Mouse (Mus musculus): ENCODE results near the gene Zbtb22. TPM values are rescaled to one million over a fixed set of nuclear protein-coding genes. Genes with fewer than 3 reads are reported as not detected.

The Zbtb22 gene
- polyA plus RNA-seq, 1 experiment from 2014 or later, result 23.5 TPM

DNA sequence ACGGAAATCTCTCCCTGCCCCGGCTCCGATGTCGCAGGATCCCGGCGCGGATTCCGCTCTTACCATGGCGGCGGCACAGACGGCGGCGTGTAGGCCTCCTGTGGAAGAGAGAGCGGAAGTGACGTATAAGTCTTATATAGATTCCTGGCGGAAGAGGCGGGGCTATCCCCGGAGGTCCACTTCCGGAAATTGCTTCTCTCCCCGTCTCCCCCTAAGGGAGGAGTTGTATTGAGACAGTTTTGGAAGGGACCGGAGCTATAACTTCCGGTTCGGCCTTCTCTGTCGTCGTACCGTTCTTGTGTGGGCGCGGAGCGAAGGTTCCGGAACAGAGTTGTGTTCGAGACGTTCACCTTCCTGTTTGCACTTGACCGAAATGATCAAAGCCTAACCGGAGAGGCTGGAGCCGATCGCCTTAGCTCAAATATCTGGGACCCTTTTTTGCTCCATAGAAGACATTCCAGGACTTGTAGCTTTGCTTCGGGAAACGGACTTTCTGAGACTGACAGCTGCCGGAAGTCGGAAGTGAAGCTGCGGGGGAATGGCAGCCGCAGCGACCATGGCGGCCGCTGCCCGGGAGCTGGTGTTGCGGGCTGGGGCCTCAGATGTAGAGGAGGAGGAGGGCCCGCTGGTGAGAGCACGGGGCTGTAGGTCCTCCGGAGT lies 40.0 kb downstream of the Zbtb22 start, which contains the start of the genes Vps52 and Rps18:
Vps52 (plus strand) TSS at position 258 of the 660 bp plus-strand sequence.
Rps18 (minus strand) TSS at position 447 of the 660 bp plus-strand sequence.
- H3K4me1 ChIP-seq, result peaks cover 55% of the 10 kb centered on the region
- DNase-seq (ENCODE audit: low spot score), result peak; percentile 95
- H3K36me3 ChIP-seq, result peaks cover 66% of the 10 kb centered on the region
- peak within 1 kb of the TSS; percentile 98 for H3K27ac ChIP-seq (replicated peaks)
- H3K9me3 ChIP-seq (replicated peaks), result no peaks in the 10 kb centered on the region
- WGBS, result under 1% methylated on average over 50 of the region's 50 CpGs
- H3K4me3 ChIP-seq, result peak within 1 kb of the TSS; percentile 99
- H3K27me3 ChIP-seq (ENCODE audit: low read depth, poor library complexity, severe bottlenecking), result no peaks in the 10 kb centered on the region

DNA sequence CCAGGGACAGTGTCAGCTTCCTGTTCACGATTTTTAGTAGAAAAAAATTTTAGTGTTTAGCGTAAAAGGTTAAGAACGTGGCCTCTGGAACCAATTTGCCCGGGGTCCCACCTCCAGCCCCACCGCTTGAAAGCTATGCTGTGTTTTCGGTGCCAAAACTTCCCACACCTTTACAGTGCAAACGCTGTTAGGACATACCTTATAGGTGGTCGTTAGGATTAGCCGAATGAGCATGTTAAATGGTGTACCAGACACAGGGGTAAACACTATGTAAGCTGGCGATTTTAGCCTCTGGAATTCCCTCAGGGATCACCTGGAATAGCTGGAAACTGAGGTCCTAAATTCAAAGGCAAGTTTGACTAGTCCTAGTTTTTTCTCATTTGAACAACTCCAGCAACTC lies 40.6 kb downstream of the Zbtb22 start:
- peak overlapping the region; percentile 99 for H3K4me3 ChIP-seq
- H3K27ac ChIP-seq (replicated peaks), result peak overlapping the region; percentile 98
- 10% methylated on average over 10 of the region's 10 CpGs for WGBS
- peaks cover 71% of the 10 kb centered on the region for H3K36me3 ChIP-seq
- peaks cover 48% of the 10 kb centered on the region for H3K4me1 ChIP-seq
- no peak for DNase-seq (ENCODE audit: low spot score)
- no peaks in the 10 kb centered on the region for H3K27me3 ChIP-seq (ENCODE audit: low read depth, poor library complexity, severe bottlenecking)
- H3K9me3 ChIP-seq (replicated peaks), result no peaks in the 10 kb centered on the region

DNA sequence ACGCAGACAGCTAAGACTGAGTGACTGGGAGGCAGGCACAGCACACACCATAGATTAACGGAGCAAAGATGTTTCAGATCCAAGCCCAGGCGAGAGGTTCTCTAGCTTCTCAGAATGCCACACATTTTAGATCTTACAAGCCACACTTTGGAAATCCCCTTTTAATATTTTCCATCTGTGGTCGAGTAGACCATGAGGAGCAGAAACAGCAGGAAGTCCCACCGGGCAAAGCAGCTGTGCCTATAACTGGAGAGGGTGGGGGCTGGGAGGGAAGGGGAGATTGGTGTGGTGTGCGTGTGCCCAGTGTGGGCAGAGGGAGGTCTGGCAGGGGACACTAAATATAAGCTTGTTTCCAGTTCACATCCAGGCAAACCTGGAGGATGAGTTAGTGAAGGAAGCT lies 41.8 kb downstream of the Zbtb22 start:
- Histone ChIP-seq H3K4me3 (peak overlapping the region; percentile 29; the same call in 1 of the 2 replicates), H3K27me3 (ENCODE audit: low read depth, poor library complexity, severe bottlenecking) (no peaks in the 10 kb centered on the region), H3K9me3 (replicated peaks) (no peaks in the 10 kb centered on the region), H3K36me3 (peaks cover 71% of the 10 kb centered on the region), H3K27ac (replicated peaks) (no peak overlapping the region), H3K4me1 (peaks cover 37% of the 10 kb centered on the region)
- 87% methylated on average over 6 of the region's 6 CpGs for WGBS
- DNase-seq (ENCODE audit: low spot score), result no peak

DNA sequence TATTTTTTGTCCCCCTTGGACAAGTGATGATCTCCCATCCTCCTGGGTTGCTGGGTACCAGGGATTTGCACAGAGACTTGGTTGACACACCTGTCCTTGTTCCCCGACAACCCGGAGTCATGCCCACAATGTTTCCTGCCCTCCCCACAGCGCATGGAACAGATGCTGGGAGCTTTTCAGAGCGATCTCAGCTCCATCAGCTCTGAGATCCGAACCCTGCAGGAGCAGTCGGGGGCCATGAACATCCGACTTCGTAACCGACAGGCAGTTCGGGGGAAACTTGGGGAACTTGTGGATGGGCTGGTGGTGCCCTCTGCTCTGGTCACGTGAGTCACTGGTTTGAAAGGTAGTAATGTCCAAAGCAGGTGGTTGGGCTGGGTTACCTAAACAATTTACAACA lies 42.7 kb downstream of the Zbtb22 start:
- Histone ChIP-seq H3K4me3 (no peak overlapping the region), H3K9me3 (replicated peaks) (no peaks in the 10 kb centered on the region), H3K27ac (replicated peaks) (no peak overlapping the region), H3K4me1 (peaks cover 27% of the 10 kb centered on the region), H3K36me3 (peaks cover 71% of the 10 kb centered on the region), H3K27me3 (ENCODE audit: low read depth, poor library complexity, severe bottlenecking) (no peaks in the 10 kb centered on the region)
- whole genome bisulfite sequencing, result 95% methylated on average over 11 of the region's 11 CpGs
- no peak for DNase-seq (ENCODE audit: low spot score)

DNA sequence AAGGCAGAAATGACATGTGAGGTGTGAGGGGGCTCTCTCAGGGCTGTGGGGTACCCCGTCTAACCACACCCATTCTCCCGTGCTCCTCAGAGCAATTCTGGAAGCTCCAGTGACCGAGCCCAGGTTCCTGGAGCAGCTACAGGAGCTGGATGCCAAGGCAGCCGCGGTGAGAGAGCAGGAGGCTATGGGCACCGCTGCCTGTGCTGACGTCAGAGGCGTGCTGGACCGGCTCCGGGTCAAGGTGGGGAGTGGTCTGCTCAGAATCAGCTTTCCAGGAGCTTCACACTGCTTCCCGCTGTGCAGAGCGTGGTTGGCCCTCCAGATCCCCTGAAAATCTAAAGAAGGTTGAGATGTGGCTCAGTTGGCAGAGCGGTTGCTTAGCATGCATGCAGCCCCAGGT lies 43.4 kb downstream of the Zbtb22 start:
- Histone ChIP-seq H3K9me3 (replicated peaks) (no peaks in the 10 kb centered on the region), H3K4me3 (peak overlapping the region; percentile 4; the same call in 1 of the 2 replicates), H3K4me1 (peaks cover 20% of the 10 kb centered on the region), H3K27me3 (ENCODE audit: low read depth, poor library complexity, severe bottlenecking) (no peaks in the 10 kb centered on the region), H3K36me3 (peaks cover 71% of the 10 kb centered on the region), H3K27ac (replicated peaks) (no peak overlapping the region)
- no peak for DNase-seq (ENCODE audit: low spot score)
- 93% methylated on average over 13 of the region's 13 CpGs for WGBS

DNA sequence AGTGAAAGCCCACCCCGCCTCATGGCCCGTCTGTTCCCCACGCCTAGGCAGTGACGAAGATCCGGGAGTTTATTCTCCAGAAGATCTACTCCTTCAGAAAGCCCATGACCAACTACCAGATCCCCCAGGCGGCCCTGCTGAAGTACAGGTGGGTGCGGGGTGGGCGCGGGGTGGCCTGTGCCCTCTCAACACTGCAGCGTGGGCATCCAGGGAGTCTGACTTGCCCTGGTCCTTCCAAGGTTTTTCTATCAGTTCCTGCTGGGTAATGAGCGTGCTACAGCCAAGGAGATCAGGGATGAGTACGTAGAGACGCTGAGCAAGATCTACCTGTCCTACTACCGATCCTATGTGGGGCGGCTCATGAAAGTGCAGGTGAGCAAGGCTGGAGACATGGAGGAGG lies 44.2 kb downstream of the Zbtb22 start:
- Histone ChIP-seq H3K4me3 (no peak overlapping the region), H3K36me3 (peaks cover 69% of the 10 kb centered on the region), H3K27ac (replicated peaks) (no peak overlapping the region), H3K9me3 (replicated peaks) (no peaks in the 10 kb centered on the region), H3K27me3 (ENCODE audit: low read depth, poor library complexity, severe bottlenecking) (no peaks in the 10 kb centered on the region), H3K4me1 (peaks cover 12% of the 10 kb centered on the region)
- 94% methylated on average over 15 of the region's 15 CpGs for WGBS
- no peak for DNase-seq (ENCODE audit: low spot score)

DNA sequence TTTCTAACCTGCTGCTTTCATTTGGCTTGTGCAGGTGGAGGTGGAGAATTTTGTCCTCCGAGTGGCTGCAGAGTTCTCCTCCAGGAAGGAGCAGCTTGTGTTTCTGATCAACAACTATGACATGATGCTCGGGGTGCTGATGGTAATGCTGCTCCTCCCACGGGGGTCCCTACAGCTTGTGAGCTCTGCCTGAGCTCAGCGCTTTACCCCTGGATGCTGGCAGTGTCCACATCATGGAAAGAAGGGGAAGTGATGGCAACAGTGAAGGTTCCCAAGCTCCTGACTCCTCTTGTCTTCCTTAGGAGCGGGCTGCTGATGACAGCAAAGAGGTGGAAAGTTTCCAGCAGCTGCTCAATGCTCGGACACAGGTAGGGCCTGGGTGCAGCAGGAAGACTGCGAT lies 47.2 kb downstream of the Zbtb22 start:
- no peaks in the 10 kb centered on the region for H3K9me3 ChIP-seq (replicated peaks)
- H3K4me3 ChIP-seq, result no peak overlapping the region
- H3K4me1 ChIP-seq, result no peaks in the 10 kb centered on the region
- DNase-seq (ENCODE audit: low spot score), result no peak
- WGBS, result 91% methylated on average over 7 of the region's 7 CpGs
- H3K27me3 ChIP-seq (ENCODE audit: low read depth, poor library complexity, severe bottlenecking), result no peaks in the 10 kb centered on the region
- no peak overlapping the region for H3K27ac ChIP-seq (replicated peaks)
- H3K36me3 ChIP-seq, result peaks cover 88% of the 10 kb centered on the region

DNA sequence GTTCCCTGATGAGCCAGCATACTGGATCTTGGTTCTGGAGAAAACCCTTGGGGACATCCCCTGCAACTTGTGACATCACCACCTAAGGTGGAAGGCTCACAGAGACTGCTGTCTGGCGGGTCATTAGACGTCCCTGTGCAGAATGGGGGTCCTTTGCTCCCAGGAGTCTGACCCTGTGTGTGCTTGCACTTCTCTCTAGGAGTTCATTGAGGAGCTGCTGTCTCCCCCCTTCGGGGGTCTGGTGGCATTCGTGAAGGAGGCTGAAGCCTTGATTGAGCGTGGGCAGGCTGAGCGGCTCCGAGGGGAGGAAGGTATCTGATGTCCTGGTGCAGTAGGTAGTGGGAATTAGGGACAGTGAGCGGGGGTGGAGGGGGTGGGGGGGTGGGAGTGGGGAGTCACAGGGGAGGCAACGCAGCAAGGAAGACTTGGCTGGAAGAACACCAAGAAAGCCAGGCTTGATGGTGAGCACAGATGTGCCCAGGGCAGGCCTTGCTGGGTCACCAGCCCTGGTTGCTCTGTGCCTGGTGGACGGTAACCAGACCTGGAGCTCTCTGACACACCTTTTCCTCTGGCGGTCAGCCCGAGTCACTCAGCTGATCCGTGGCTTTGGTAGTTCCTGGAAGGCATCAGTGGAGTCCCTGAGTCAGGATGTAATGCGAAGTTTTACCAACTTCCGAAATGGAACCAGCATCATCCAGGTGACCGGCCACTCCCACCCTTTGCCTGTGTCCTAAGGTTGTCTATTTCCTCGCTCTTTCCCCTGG lies 49.6 kb downstream of the Zbtb22 start:
- 92% methylated on average over 17 of the region's 17 CpGs for WGBS
- Histone ChIP-seq H3K9me3 (replicated peaks) (0 out of 2 replicates have a peak, but pooled peaks cover 2% of the 10 kb centered on the region), H3K4me3 (no peak overlapping the region), H3K27ac (replicated peaks) (no peak overlapping the region), H3K36me3 (peaks cover 64% of the 10 kb centered on the region), H3K27me3 (ENCODE audit: low read depth, poor library complexity, severe bottlenecking) (no peaks in the 10 kb centered on the region), H3K4me1 (no peaks in the 10 kb centered on the region; the same call in 1 of the 2 replicates)
- DNase-seq (ENCODE audit: low spot score), result no peak

DNA sequence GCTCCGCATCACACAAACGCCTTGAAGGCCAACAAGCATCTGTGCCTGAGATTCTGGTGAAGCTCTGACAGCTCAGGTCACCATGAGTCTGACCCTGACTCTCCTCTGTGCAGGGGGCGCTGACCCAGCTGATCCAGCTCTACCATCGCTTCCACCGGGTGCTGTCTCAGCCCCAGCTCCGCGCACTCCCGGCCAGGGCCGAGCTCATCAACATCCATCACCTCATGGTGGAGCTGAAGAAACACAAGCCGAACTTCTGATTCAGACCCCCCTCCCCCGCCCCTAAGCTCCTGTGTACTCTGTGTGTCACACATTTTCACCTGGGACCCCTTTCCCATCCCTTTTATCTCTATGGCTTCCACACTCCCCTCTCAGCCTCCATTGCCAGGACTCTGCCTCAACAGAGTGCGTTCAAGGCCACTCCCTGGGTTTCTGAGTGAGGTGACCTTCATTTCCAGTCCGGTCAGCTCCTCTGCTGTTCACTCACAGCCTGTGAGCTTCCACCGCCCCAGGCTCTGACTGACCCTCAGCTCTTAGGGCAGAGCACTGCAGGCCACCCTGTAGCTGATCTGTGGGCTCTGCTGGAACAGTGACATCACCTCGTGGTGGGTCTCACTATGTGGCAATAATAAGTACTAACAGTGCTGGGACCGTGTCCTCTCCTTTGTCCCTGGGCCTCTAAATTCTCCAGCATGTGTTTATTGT lies 50.3 kb downstream of the Zbtb22 start:
- Histone ChIP-seq H3K9me3 (replicated peaks) (0 out of 2 replicates have a peak, but pooled peaks cover 4% of the 10 kb centered on the region), H3K27me3 (ENCODE audit: low read depth, poor library complexity, severe bottlenecking) (no peaks in the 10 kb centered on the region), H3K27ac (replicated peaks) (no peak overlapping the region), H3K4me1 (no peaks in the 10 kb centered on the region; the same call in 1 of the 2 replicates), H3K4me3 (no peak overlapping the region), H3K36me3 (peaks cover 57% of the 10 kb centered on the region)
- WGBS, result 88% methylated on average over 16 of the region's 16 CpGs
- no peak for DNase-seq (ENCODE audit: low spot score)

DNA sequence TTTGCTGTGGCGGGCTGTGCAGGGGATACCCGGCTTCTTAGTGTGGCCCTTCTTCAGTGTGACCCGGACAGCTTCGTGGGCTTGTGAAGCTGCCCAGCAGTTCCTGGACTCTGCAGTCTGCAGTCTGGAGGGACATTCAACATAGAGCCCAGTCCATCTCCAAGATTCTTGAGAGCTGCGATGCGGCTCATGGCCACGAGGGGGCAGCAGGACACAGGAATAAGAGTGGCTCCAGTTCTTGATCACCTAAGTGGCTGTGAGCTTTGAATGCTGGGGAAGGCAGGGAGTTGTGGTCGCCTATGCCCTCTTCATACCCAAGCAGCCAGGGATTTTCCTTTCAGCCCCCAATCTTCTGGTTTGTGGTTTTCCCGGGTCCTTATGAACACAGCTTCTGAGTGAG lies 52.8 kb downstream of the Zbtb22 start:
- 3% methylated on average over 9 of the region's 9 CpGs for WGBS
- Histone ChIP-seq H3K9me3 (replicated peaks) (0 out of 2 replicates have a peak, but pooled peaks cover 4% of the 10 kb centered on the region), H3K4me3 (no peak overlapping the region; the same call in 1 of the 2 replicates), H3K27me3 (ENCODE audit: low read depth, poor library complexity, severe bottlenecking) (no peaks in the 10 kb centered on the region), H3K27ac (replicated peaks) (no peak overlapping the region), H3K36me3 (peaks cover 32% of the 10 kb centered on the region), H3K4me1 (no peaks in the 10 kb centered on the region; the same call in 1 of the 2 replicates)
- peak; percentile 87 for DNase-seq (ENCODE audit: low spot score)

All from midbrain, embryonic 10.5 days (tissue).